ENCODE assay signal across 20 mouse cellular contexts in genomic region chr15:10225701-10226100, GRCm38 (mm10). TPM values are rescaled to one million over a fixed set of nuclear protein-coding genes. Genes with fewer than 3 reads are reported as not detected.
DNase-seq lines count a peak whose midpoint lies in the region; ATAC-seq and TF ChIP-seq lines count a peak whose summit lies in the region.
"Had no signal": no experiment of that assay in that cellular context is flagged by ENCODE, and none has a peak within 500 bp of the region (broad histone marks: within the 10 kb centered on the region; RNA-seq: fewer than 3 reads in every experiment).

No protein-coding gene starts in this region.

- H3K4me2 ChIP-seq in kidney, embryonic 14.5 days (replicated peaks; ENCODE audit: low read depth, low read length), result no peak overlapping the region
- H3K4me2 ChIP-seq in intestine, embryonic 14.5 days (ENCODE audit: low read length), result no peak overlapping the region
- 0 out of 2 replicates have a peak overlapping the region, but pooled peaks have one; percentile 1 for H3K4me2 ChIP-seq in intestine, postnatal 0 days (replicated peaks; ENCODE audit: low read depth)
- H3K4me2 ChIP-seq: embryonic facial prominence, embryonic 13.5 days; heart, embryonic 11.5 days; hindbrain, embryonic 14.5 days; neural tube, embryonic 13.5 days had no signal

- no peak overlapping the region for H3K9ac ChIP-seq in kidney, embryonic 14.5 days (ENCODE audit: low read depth, low read length)
- no peak overlapping the region for H3K9ac ChIP-seq in intestine, embryonic 14.5 days (ENCODE audit: low read length)
- H3K9ac ChIP-seq in intestine, postnatal 0 days (ENCODE audit: low read depth, low read length), result no peak overlapping the region
- H3K9ac ChIP-seq: embryonic facial prominence, embryonic 13.5 days; forebrain, postnatal 0 days; hindbrain, embryonic 14.5 days; neural tube, embryonic 13.5 days had no signal

- no peak overlapping the region for H3K4me3 ChIP-seq in kidney, embryonic 14.5 days (ENCODE audit: low read length)
- no peak overlapping the region for H3K4me3 ChIP-seq in intestine, embryonic 14.5 days (ENCODE audit: low read depth, low read length)
- no peak overlapping the region for H3K4me3 ChIP-seq in intestine, postnatal 0 days (ENCODE audit: low read depth, low read length)
- H3K4me3 ChIP-seq: embryonic facial prominence, embryonic 13.5 days; layer of hippocampus, adult 2 months; midbrain, embryonic 10.5 days; neural tube, embryonic 13.5 days had no signal

- no peaks in the 10 kb centered on the region for H3K4me1 ChIP-seq in kidney, embryonic 14.5 days (ENCODE audit: control insufficient read depth, insufficient read depth, low read length)
- H3K4me1 ChIP-seq in intestine, embryonic 14.5 days (replicated peaks; ENCODE audit: control insufficient read depth, insufficient read depth, low read length), result no peaks in the 10 kb centered on the region
- no peaks in the 10 kb centered on the region for H3K4me1 ChIP-seq in intestine, postnatal 0 days (replicated peaks; ENCODE audit: control insufficient read depth, insufficient read depth, low read length)
- H3K4me1 ChIP-seq: embryonic facial prominence, embryonic 13.5 days; midbrain, embryonic 10.5 days; neural tube, embryonic 13.5 days had no signal

- ATAC-seq in kidney, embryonic 14.5 days (ENCODE audit: low FRiP score, low TSS enrichment), result no peak
- peak; percentile 60; the same call in 1 of the 2 replicates for ATAC-seq in intestine, embryonic 14.5 days (replicated peaks; ENCODE audit: low FRiP score, low TSS enrichment, low read depth)
- ATAC-seq in intestine, postnatal 0 days, result peak; percentile 79
- no peak for ATAC-seq in inflammation-experienced regulatory T-cells, adult 6 months
- ATAC-seq: forebrain, postnatal 0 days had no signal

- H3K27ac ChIP-seq in kidney, embryonic 14.5 days (ENCODE audit: low read depth, low read length), result no peak overlapping the region
- H3K27ac ChIP-seq in intestine, embryonic 14.5 days (ENCODE audit: low read depth), result no peak overlapping the region
- H3K27ac ChIP-seq in intestine, postnatal 0 days (ENCODE audit: low read depth, low read length), result no peak overlapping the region
- H3K27ac ChIP-seq: embryonic facial prominence, embryonic 13.5 days; hindbrain, embryonic 14.5 days; layer of hippocampus, adult 2 months; midbrain, embryonic 10.5 days; neural tube, embryonic 13.5 days had no signal

- H3K36me3 ChIP-seq in kidney, embryonic 14.5 days (ENCODE audit: control insufficient read depth, insufficient read depth, low read length), result no peaks in the 10 kb centered on the region
- H3K36me3 ChIP-seq in intestine, embryonic 14.5 days (ENCODE audit: control insufficient read depth, insufficient read depth, low read length), result no peaks in the 10 kb centered on the region
- no peaks in the 10 kb centered on the region for H3K36me3 ChIP-seq in intestine, postnatal 0 days (ENCODE audit: control insufficient read depth, insufficient read depth)
- H3K36me3 ChIP-seq: embryonic facial prominence, embryonic 13.5 days; midbrain, embryonic 10.5 days; neural tube, embryonic 13.5 days had no signal

- WGBS in kidney, embryonic 14.5 days, result 80% methylated on average over 4 of the region's 4 CpGs
- WGBS in intestine, embryonic 14.5 days, result 68% methylated on average over 4 of the region's 4 CpGs
- WGBS in intestine, postnatal 0 days, result 57% methylated on average over 4 of the region's 4 CpGs

- DNase-seq in kidney, adult 11 months, result peak; percentile 83
- no peak for DNase-seq in intestine, embryonic 14.5 days (ENCODE audit: low spot score)
- peak; percentile 42 for DNase-seq in kidney, postnatal 10 days
- no peak for DNase-seq in retina, embryonic 14.5 days (ENCODE audit: low spot score)
- no peak for DNase-seq in embryo, embryonic 9.5 days (ENCODE audit: extremely low spot score)
- DNase-seq: adrenal gland, postnatal 25 days; forebrain, postnatal 0 days; heart, postnatal 14 days; lung, adult 2 months; lung, postnatal 4 days; right cerebral cortex, postnatal 25 days had no signal

- no peak; the same call in 1 of the 2 replicates for TF ChIP-seq CTCF in intestine, postnatal 0 days (IDR thresholded peaks at IDR 0.05; ENCODE audit: low read depth)

- no peaks in the 10 kb centered on the region for H3K27me3 ChIP-seq in kidney, embryonic 14.5 days (ENCODE audit: control insufficient read depth, insufficient read depth, low read length)
- H3K27me3 ChIP-seq in intestine, embryonic 14.5 days (replicated peaks; ENCODE audit: control insufficient read depth, insufficient read depth, low read length), result no peaks in the 10 kb centered on the region
- H3K27me3 ChIP-seq in intestine, postnatal 0 days (replicated peaks; ENCODE audit: control insufficient read depth, insufficient read depth, low read length), result no peaks in the 10 kb centered on the region
- H3K27me3 ChIP-seq: embryonic facial prominence, embryonic 13.5 days; neural tube, embryonic 13.5 days had no signal

- H3K9me3 ChIP-seq in kidney, embryonic 14.5 days (ENCODE audit: control insufficient read depth, low read length), result no peaks in the 10 kb centered on the region
- no peaks in the 10 kb centered on the region for H3K9me3 ChIP-seq in intestine, embryonic 14.5 days (ENCODE audit: control insufficient read depth, low read length)
- no peaks in the 10 kb centered on the region for H3K9me3 ChIP-seq in intestine, postnatal 0 days (ENCODE audit: control insufficient read depth)
- H3K9me3 ChIP-seq: embryonic facial prominence, embryonic 13.5 days; midbrain, embryonic 10.5 days; neural tube, embryonic 13.5 days had no signal

RNA-seq across cellular contexts. Expression of gene Prlr, which starts 48.7 kb away (rescaled TPM):
- 1.4 and 2.5 TPM in 2 replicates for polyA plus RNA-seq in kidney, embryonic 14.5 days (2014; fragmentation: Nextera tagmentation; extraction: Ambion mirVana)
- polyA plus RNA-seq in intestine, embryonic 14.5 days (2014; fragmentation: Nextera tagmentation; extraction: Ambion mirVana), result 9.9 and 10.7 TPM in 2 replicates
- polyA plus RNA-seq in intestine, postnatal 0 days (2015; fragmentation: Nextera tagmentation; extraction: Ambion mirVana), result 52.3 and 57.4 TPM in 2 replicates
- polyA plus RNA-seq in inflammation-experienced regulatory T-cells, adult 6 months (2017; shearing (Covaris generic)), result under 1 TPM in 2 of 3 experiments, not detected in 1; 0.21 to 0.33 TPM

Comparison
In these comparisons a context has a peak if more than half of its experiments do, and no peak if none do; other contexts are left out.
1. DNase-seq: peak in kidney, adult 11 months (single experiment) and kidney, postnatal 10 days (single experiment); none in intestine, embryonic 14.5 days (single experiment), retina, embryonic 14.5 days (single experiment) and embryo, embryonic 9.5 days (single experiment).
2. ATAC-seq: peak in intestine, embryonic 14.5 days (single experiment) and intestine, postnatal 0 days (single experiment); none in kidney, embryonic 14.5 days (single experiment) and inflammation-experienced regulatory T-cells, adult 6 months (single experiment).